Mouse (Mus musculus) layer of hippocampus, adult 18-20 months (tissue): ENCODE results near the gene Sema3f. TPM values are rescaled to one million over a fixed set of nuclear protein-coding genes. Genes with fewer than 3 reads are reported as not detected.

Experiments used
- DNase-seq, 2 experiments: peaks; one replicate each; pipeline ENCODE4 v3.0.0; 2022; ENCODE audit warnings: low spot score in 2 of 2
- total RNA-seq, 2 experiments: library from RNA; stranded (reverse); gene quantifications; 2 replicates each; pipeline ENCODE4 v1.2.3; 2021

The Sema3f gene
- total RNA-seq, 2 experiments from 2014 or later, result 2.8 to 5.9 TPM

GRCm38 (mm10) chr9:107663525-107663924 lies 46.8 kb downstream of the Sema3f start:
- no peak for DNase-seq

GRCm38 (mm10) chr9:107662342-107662741 lies 47.9 kb downstream of the Sema3f start:
- DNase-seq, result no peak

GRCm38 (mm10) chr9:107660777-107661176 lies 49.5 kb downstream of the Sema3f start:
- no peak for DNase-seq

- no peak for DNase-seq
Observed at GRCm38 (mm10) chr9:107659961-107660360, 50.3 kb downstream of the Sema3f start.

- DNase-seq, result peak; percentile 66 to 75
Observed at GRCm38 (mm10) chr9:107659551-107659950, 50.7 kb downstream of the Sema3f start.

- DNase-seq, result no peak
Observed at GRCm38 (mm10) chr9:107658096-107658495, 52.2 kb downstream of the Sema3f start.

- DNase-seq, result no peak
Observed at GRCm38 (mm10) chr9:107657144-107657543, 53.1 kb downstream of the Sema3f start.

GRCm38 (mm10) chr9:107654585-107654984 lies 55.7 kb downstream of the Sema3f start:
- DNase-seq, result no peak

GRCm38 (mm10) chr9:107653474-107653873 lies 56.8 kb downstream of the Sema3f start:
- no peak for DNase-seq

GRCm38 (mm10) chr9:107650708-107651481 lies 59.4 kb downstream of the Sema3f start:
- no peak for DNase-seq

- peak in 1 of 2 experiments; percentile 44 for DNase-seq
Observed at GRCm38 (mm10) chr9:107650225-107650624, 60.0 kb downstream of the Sema3f start.

- DNase-seq, result no peak
Observed at GRCm38 (mm10) chr9:107648767-107649166, 61.5 kb downstream of the Sema3f start.

- DNase-seq, result no peak
Observed at GRCm38 (mm10) chr9:107646975-107647374, 63.3 kb downstream of the Sema3f start.

- DNase-seq, result peak in 1 of 2 experiments; percentile 86
Observed at GRCm38 (mm10) chr9:107645577-107645976, 64.7 kb downstream of the Sema3f start.

GRCm38 (mm10) chr9:107645153-107645510 lies 65.1 kb downstream of the Sema3f start:
- no peak for DNase-seq

- DNase-seq, result peak; percentile 85 to 94
Observed at GRCm38 (mm10) chr9:107644495-107645152, 65.7 kb downstream of the Sema3f start.

GRCm38 (mm10) chr9:107643544-107644214 lies 66.6 kb downstream of the Sema3f start:
- no peak for DNase-seq

GRCm38 (mm10) chr9:107641666-107642065 lies 68.6 kb downstream of the Sema3f start:
- no peak for DNase-seq

GRCm38 (mm10) chr9:107640257-107640772 lies 70.0 kb downstream of the Sema3f start:
- DNase-seq, result no peak

GRCm38 (mm10) chr9:107637070-107637469 lies 73.2 kb downstream of the Sema3f start:
- DNase-seq, result no peak

- peak; percentile 93 to 95 for DNase-seq
Observed at GRCm38 (mm10) chr9:107635279-107636028, 74.8 kb downstream of the Sema3f start, which contains the start of gene Gnai2. TSS of gene Gnai2 (minus strand) at chr9:107635367.
